Mouse (Mus musculus) hindbrain, embryonic 14.5 days (tissue): Measurements from ENCODE around the gene Ipo8. TPM values are rescaled to one million over a fixed set of nuclear protein-coding genes. Genes with fewer than 3 reads are reported as not detected.

Experiments used
- ATAC-seq: fragments of 200-750 bp; cut with Nextera tagmentation; 2 replicates; pipeline ENCODE4 v1.8.0; 2017; ENCODE audit warnings: moderate number of reproducible peaks, mild to moderate bottlenecking, moderate TSS enrichment, moderate library complexity; ENCODE audit not compliant: low FRiP score
- DNase-seq: peaks from one replicate; pipeline ENCODE4 v3.0.0-alpha.2; 2015; ENCODE audit warnings: low spot score
- H3K27ac ChIP-seq: fragments of 300-500 bp; sonication (generic); 2 replicates; pipeline ENCODE4 v1.5.1; 2014; ENCODE audit warnings: mild to moderate bottlenecking, moderate library complexity
- H3K27me3 ChIP-seq: fragments of 300-500 bp; sonication (generic); 2 replicates; pipeline ENCODE4 v1.6.1; 2014; ENCODE audit warnings: mild to moderate bottlenecking, low read length, mixed read lengths; ENCODE audit not compliant: control insufficient read depth, insufficient read depth
- H3K36me3 ChIP-seq: fragments of 300-500 bp; sonication (generic); replicated peaks from 2 replicates; pipeline ENCODE4 v1.6.1; 2014; ENCODE audit not compliant: control insufficient read depth, insufficient read depth
- H3K4me1 ChIP-seq: fragments of 300-500 bp; sonication (generic); replicated peaks from 2 replicates; pipeline ENCODE4 v1.6.1; 2014; ENCODE audit warnings: antibody characterized with exemption, low read length, mixed read lengths; ENCODE audit not compliant: control insufficient read depth, insufficient read depth
- H3K4me2 ChIP-seq: fragments of 300-500 bp; sonication (generic); replicated peaks from 2 replicates; pipeline ENCODE4 v1.6.1; 2014; ENCODE audit warnings: mild to moderate bottlenecking, moderate library complexity
- H3K4me3 ChIP-seq: fragments of 300-500 bp; sonication (generic); replicated peaks from 2 replicates; pipeline ENCODE4 v1.5.1; 2014; ENCODE audit warnings: mild to moderate bottlenecking, low read length
- H3K9ac ChIP-seq: fragments of 300-500 bp; sonication (generic); 2 replicates; pipeline ENCODE4 v1.6.1; 2014
- H3K9me3 ChIP-seq: fragments of 300-500 bp; sonication (generic); 2 replicates; pipeline ENCODE4 v1.6.1; 2016; ENCODE audit warnings: low read length; ENCODE audit not compliant: control insufficient read depth
- WGBS: fragments of 180-500 bp; shearing (Covaris S2); extraction: QIAGEN DNeasy Blood & Tissue Kit; methylation state at CpG from one replicate; pipeline ENCODE4 v1.1.7; 2014; 5-methylcytosine and 5-hydroxymethylcytosine counted together
- polyA plus RNA-seq: library from polyadenylated mRNA; unstranded; fragments of >200 nt; fragmentation: Nextera tagmentation; extraction: Ambion mirVana; gene quantifications from 2 replicates; pipeline ENCODE4 v1.2.1, GENCODE M21; 2014

The Ipo8 gene
- polyA plus RNA-seq = 15.5 and 16.7 TPM in 2 replicates

GRCm38 (mm10) chr6:148830748-148831727 is at the start of gene Ipo8:
Ipo8 (minus strand) TSS chr6:148831467.
- WGBS = under 1% methylated on average over 47 of the region's 47 CpGs
- peak within 1 kb of the TSS; percentile 69 for H3K9ac ChIP-seq
- H3K4me3 ChIP-seq = peak within 1 kb of the TSS; percentile 71
- H3K36me3 ChIP-seq = no peaks in the 10 kb centered on the region
- H3K4me1 ChIP-seq = peaks cover 14% of the 10 kb centered on the region
- no peaks in the 10 kb centered on the region for H3K27me3 ChIP-seq
- 0 out of 2 replicates have a peak within 1 kb of the TSS, but pooled peaks have one; percentile 33 for H3K27ac ChIP-seq
- peak; percentile 100 for ATAC-seq
- H3K9me3 ChIP-seq = no peaks in the 10 kb centered on the region
- H3K4me2 ChIP-seq = peak within 1 kb of the TSS; percentile 93
- peak; percentile 92 for DNase-seq

- DNase-seq (no peak), ATAC-seq (no peak)
- peaks cover 10% of the 10 kb centered on the region for H3K36me3 ChIP-seq
- no peak overlapping the region for H3K27ac ChIP-seq
- H3K9me3 ChIP-seq = no peaks in the 10 kb centered on the region
- 97% methylated on average over 1 of the region's 1 CpGs for WGBS
- no peak overlapping the region for H3K9ac ChIP-seq
- no peaks in the 10 kb centered on the region for H3K4me1 ChIP-seq
- H3K4me2 ChIP-seq = no peak overlapping the region
- no peaks in the 10 kb centered on the region for H3K27me3 ChIP-seq
- no peak overlapping the region for H3K4me3 ChIP-seq
These were observed 42.6 kb upstream of the Ipo8 start for GRCm38 (mm10) chr6:148873911-148874310.

GRCm38 (mm10) chr6:148845629-148846028 is 14.4 kb upstream of the Ipo8 start:
- Histone ChIP-seq H3K27ac (no peak overlapping the region), H3K27me3 (no peaks in the 10 kb centered on the region), H3K4me2 (no peak overlapping the region), H3K9me3 (no peaks in the 10 kb centered on the region), H3K36me3 (peaks cover 9% of the 10 kb centered on the region; the same call in 1 of the 2 replicates), H3K9ac (no peak overlapping the region), H3K4me1 (no peaks in the 10 kb centered on the region), H3K4me3 (no peak overlapping the region)
- DNase-seq (no peak), ATAC-seq (no peak)

- 88% methylated on average over 1 of the region's 1 CpGs for WGBS
- H3K4me1 ChIP-seq = no peaks in the 10 kb centered on the region
- H3K27ac ChIP-seq = no peak overlapping the region
- no peak overlapping the region for H3K4me3 ChIP-seq
- no peaks in the 10 kb centered on the region for H3K9me3 ChIP-seq
- no peak overlapping the region for H3K9ac ChIP-seq
- H3K36me3 ChIP-seq = peaks cover 9% of the 10 kb centered on the region; the same call in 1 of the 2 replicates
- no peak overlapping the region for H3K4me2 ChIP-seq
- no peaks in the 10 kb centered on the region for H3K27me3 ChIP-seq
- no peak for DNase-seq
- ATAC-seq = no peak
These were observed 10.5 kb upstream of the Ipo8 start for GRCm38 (mm10) chr6:148841760-148842159.

- Histone ChIP-seq H3K36me3 (0 out of 2 replicates have a peak, but pooled peaks cover 5% of the 10 kb centered on the region), H3K9me3 (no peaks in the 10 kb centered on the region), H3K4me3 (no peak overlapping the region), H3K27ac (no peak overlapping the region), H3K27me3 (no peaks in the 10 kb centered on the region), H3K4me2 (no peak overlapping the region), H3K9ac (no peak overlapping the region), H3K4me1 (no peaks in the 10 kb centered on the region)
- ATAC-seq (no peak), DNase-seq (no peak)
These were observed 7.2 kb upstream of the Ipo8 start for GRCm38 (mm10) chr6:148838460-148838859.

- Histone ChIP-seq H3K36me3 (no peaks in the 10 kb centered on the region), H3K4me2 (peak overlapping the region; percentile 53), H3K9me3 (no peaks in the 10 kb centered on the region), H3K4me1 (peaks cover 14% of the 10 kb centered on the region), H3K9ac (no peak overlapping the region; the same call in 1 of the 2 replicates), H3K27me3 (no peaks in the 10 kb centered on the region), H3K4me3 (peak overlapping the region; percentile 71), H3K27ac (no peak overlapping the region)
- WGBS = 32% methylated on average over 3 of the region's 3 CpGs
- ATAC-seq (no peak), DNase-seq (no peak)
These were observed 458 bp upstream of the Ipo8 start for GRCm38 (mm10) chr6:148831728-148832121.

- no peaks in the 10 kb centered on the region for H3K9me3 ChIP-seq
- no peak for DNase-seq
- H3K4me1 ChIP-seq = peaks cover 14% of the 10 kb centered on the region
- H3K4me3 ChIP-seq = peak overlapping the region; percentile 71
- peak overlapping the region; percentile 69 for H3K9ac ChIP-seq
- H3K27ac ChIP-seq = no peak overlapping the region
- ATAC-seq = no peak
- WGBS = 1% methylated on average over 3 of the region's 3 CpGs
- H3K36me3 ChIP-seq = no peaks in the 10 kb centered on the region
- peak overlapping the region; percentile 93 for H3K4me2 ChIP-seq
- no peaks in the 10 kb centered on the region for H3K27me3 ChIP-seq
These were observed 916 bp downstream of the Ipo8 start for GRCm38 (mm10) chr6:148830355-148830747.

- peaks cover 20% of the 10 kb centered on the region for H3K36me3 ChIP-seq
- DNase-seq (no peak), ATAC-seq (no peak)
- no peak overlapping the region for H3K4me2 ChIP-seq
- 89% methylated on average over 4 of the region's 4 CpGs for WGBS
- peaks cover 9% of the 10 kb centered on the region for H3K4me1 ChIP-seq
- no peaks in the 10 kb centered on the region for H3K9me3 ChIP-seq
- H3K4me3 ChIP-seq = no peak overlapping the region
- no peak overlapping the region for H3K27ac ChIP-seq
- H3K27me3 ChIP-seq = no peaks in the 10 kb centered on the region
- no peak overlapping the region for H3K9ac ChIP-seq
These were observed 5.1 kb downstream of the Ipo8 start for GRCm38 (mm10) chr6:148826119-148826518.

- no peaks in the 10 kb centered on the region for H3K4me1 ChIP-seq
- no peak overlapping the region for H3K27ac ChIP-seq
- ATAC-seq = no peak
- H3K4me3 ChIP-seq = no peak overlapping the region
- H3K4me2 ChIP-seq = no peak overlapping the region
- no peaks in the 10 kb centered on the region for H3K27me3 ChIP-seq
- no peak overlapping the region for H3K9ac ChIP-seq
- 97% methylated on average over 4 of the region's 4 CpGs for WGBS
- H3K36me3 ChIP-seq = peaks cover 85% of the 10 kb centered on the region
- H3K9me3 ChIP-seq = no peaks in the 10 kb centered on the region
- no peak for DNase-seq
These were observed 12.5 kb downstream of the Ipo8 start for GRCm38 (mm10) chr6:148818624-148819343.
